Mouse (Mus musculus) CH12.LX (cell line): Measurements from ENCODE around the gene Dcst2. TPM values are rescaled to one million over a fixed set of nuclear protein-coding genes. Genes with fewer than 3 reads are reported as not detected.

Experiments used
- DNase-seq: peaks from one replicate; pipeline ENCODE4 v3.0.0-alpha.2; 2013; ENCODE audit errors: extremely low read depth
- H3K27ac ChIP-seq: 2 replicates; pipeline ENCODE4 v1.5.1; 2012; ENCODE audit warnings: low read depth, mild to moderate bottlenecking, control low read depth, moderate library complexity; ENCODE audit not compliant: insufficient read depth
- H3K27me3 ChIP-seq: replicated peaks from 2 replicates; pipeline ENCODE3; 2012; ENCODE audit warnings: inconsistent platforms
- H3K36me3 ChIP-seq, 2 experiments: replicated peaks in 1 of 2; 2 replicates each; pipeline versions ENCODE3 to v1.6.1; 2012; ENCODE audit warnings: inconsistent platforms in 1 of 2, low read length in 1 of 2, mild to moderate bottlenecking in 1 of 2, mixed read lengths in 1 of 2, moderate library complexity in 1 of 2; ENCODE audit not compliant: control insufficient read depth in 1 of 2, insufficient read depth in 1 of 2
- H3K4me1 ChIP-seq, 2 experiments: 2 replicates each; pipeline ENCODE4 v1.6.1; 2012; ENCODE audit warnings: inconsistent platforms in 1 of 2, moderate library complexity in 1 of 2; ENCODE audit not compliant: insufficient read depth in 2 of 2, control insufficient read depth in 1 of 2
- H3K4me2 ChIP-seq: 2 replicates; pipeline ENCODE4 v1.6.1; 2012; ENCODE audit warnings: low read depth, mild to moderate bottlenecking, control low read depth; ENCODE audit not compliant: poor library complexity, insufficient read depth, severe bottlenecking
- H3K4me3 ChIP-seq, 3 experiments: fragments of 150-350 bp in 1 of 3; sonication (generic) in 1 of 3; replicated peaks in 1 of 3; 2 replicates each; pipeline versions ENCODE3 to v1.5.1; 2011 to 2012; ENCODE audit warnings: low read depth in 2 of 3, low read length in 2 of 3, mild to moderate bottlenecking in 2 of 3, moderate library complexity in 2 of 3, control low read depth in 1 of 3, improper control_type of control experiment in 1 of 3, inconsistent platforms in 1 of 3, mixed read lengths in 1 of 3; ENCODE audit not compliant: poor library complexity in 1 of 3
- H3K79me2 ChIP-seq: replicated peaks from 2 replicates; pipeline ENCODE4 v1.6.1; 2012; ENCODE audit warnings: mild to moderate bottlenecking, moderate library complexity; ENCODE audit not compliant: control insufficient read depth, poor library complexity, insufficient read depth, severe bottlenecking; ENCODE audit errors: extremely low read depth
- H3K9ac ChIP-seq: 2 replicates; pipeline ENCODE4 v1.6.1; 2012; ENCODE audit warnings: low read depth, mild to moderate bottlenecking, control low read depth, moderate library complexity; ENCODE audit not compliant: insufficient read depth
- H3K9me3 ChIP-seq: replicated peaks from 2 replicates; pipeline ENCODE3; 2012; ENCODE audit warnings: low read length, inconsistent platforms, mixed read lengths
- BHLHE40 ChIP-seq: IDR thresholded peaks from 2 replicates; pipeline ENCODE4 v1.6.1; 2011; ENCODE audit warnings: mild to moderate bottlenecking, low read depth, low read length, improper control_type of control experiment
- CHD2 ChIP-seq: IDR thresholded peaks from 2 replicates; pipeline ENCODE4 v1.6.1; 2011; ENCODE audit warnings: low read length, improper control_type of control experiment
- CTCF ChIP-seq, 2 experiments: IDR thresholded peaks in 1 of 2; conservative IDR thresholded peaks in 1 of 2; 2 replicates each; pipeline ENCODE4 v1.5.1; 2011 to 2012; ENCODE audit warnings: low read depth in 2 of 2, low read length in 2 of 2, improper control_type of control experiment in 1 of 2, inconsistent platforms in 1 of 2, mild to moderate bottlenecking in 1 of 2, moderate library complexity in 1 of 2
- ETS1 ChIP-seq: conservative IDR thresholded peaks from 2 replicates; pipeline ENCODE4 v1.6.1; 2012; ENCODE audit warnings: low read depth, mild to moderate bottlenecking, inconsistent platforms, low read length, improper control_type of control experiment, moderate library complexity
- IRF4 ChIP-seq: IDR thresholded peaks from 2 replicates; pipeline ENCODE4 v1.6.1; 2014; ENCODE audit warnings: low read depth, mild to moderate bottlenecking, inconsistent platforms, low read length, improper control_type of control experiment
- JUN ChIP-seq: IDR thresholded peaks from 2 replicates; pipeline ENCODE4 v1.6.1; 2011; ENCODE audit warnings: low read depth, mild to moderate bottlenecking, low read length, improper control_type of control experiment, moderate library complexity; ENCODE audit not compliant: insufficient read depth
- MAFK ChIP-seq: IDR thresholded peaks from 2 replicates; pipeline ENCODE4 v1.6.1; 2011; ENCODE audit warnings: low read length, improper control_type of control experiment; ENCODE audit not compliant: insufficient replicate concordance
- MAX ChIP-seq: IDR thresholded peaks from 2 replicates; pipeline ENCODE4 v1.6.1; 2011; ENCODE audit warnings: low read length, improper control_type of control experiment
- MAZ ChIP-seq: IDR thresholded peaks from 2 replicates; pipeline ENCODE4 v1.6.1; 2012; ENCODE audit warnings: low read depth, mild to moderate bottlenecking, inconsistent platforms, low read length, improper control_type of control experiment, moderate library complexity
- MEF2A ChIP-seq: IDR thresholded peaks from 2 replicates; pipeline ENCODE4 v1.6.1; 2014; ENCODE audit warnings: low read depth, mild to moderate bottlenecking, inconsistent platforms, low read length, improper control_type of control experiment, borderline replicate concordance
- NELFE ChIP-seq: IDR thresholded peaks from 2 replicates; pipeline ENCODE4 v1.6.1; 2011; ENCODE audit warnings: low read depth, low read length, improper control_type of control experiment
- NRF1 ChIP-seq: IDR thresholded peaks from 2 replicates; pipeline ENCODE4 v1.6.1; 2014; ENCODE audit warnings: low read depth, mild to moderate bottlenecking, inconsistent platforms, low read length, improper control_type of control experiment, moderate library complexity
- PAX5 ChIP-seq: IDR thresholded peaks from 2 replicates; pipeline ENCODE4 v1.6.1; 2012; ENCODE audit warnings: low read length, inconsistent platforms, mixed read lengths
- POLR2A ChIP-seq: IDR thresholded peaks from 2 replicates; pipeline ENCODE4 v1.6.1; 2011; ENCODE audit warnings: low read depth, mild to moderate bottlenecking, improper control_type of control experiment, low read length
- SIN3A ChIP-seq: IDR thresholded peaks from 2 replicates; pipeline ENCODE4 v1.6.1; 2012; ENCODE audit warnings: low read length, improper control_type of control experiment, inconsistent platforms
- TBP ChIP-seq: conservative IDR thresholded peaks from 2 replicates; pipeline ENCODE4 v1.6.1; 2011; ENCODE audit warnings: low read depth, low read length, improper control_type of control experiment
- TCF12 ChIP-seq: IDR thresholded peaks from 2 replicates; pipeline ENCODE4 v1.6.1; 2014; ENCODE audit warnings: low read depth, mild to moderate bottlenecking, inconsistent platforms, low read length, improper control_type of control experiment
- ZNF384 ChIP-seq: IDR thresholded peaks from 2 replicates; pipeline ENCODE4 v1.6.1; 2012; ENCODE audit warnings: low read depth, low read length, improper control_type of control experiment, inconsistent platforms
- dilution Hi-C: fragments of 300-500 bp; cut with MboI; formaldehyde crosslinking; loops from 2 replicates; pipeline ENCODE4 v1.14.3; 2020; ENCODE audit warnings: low sequenced_read_pairs; ENCODE audit not compliant: extremely low pct_unique_long_range_greater_than_20kb, extremely low pct_ligation_motif_present
- in situ Hi-C: fragments of 300-500 bp; cut with MboI; formaldehyde crosslinking; loops from 3 replicates; pipeline ENCODE4 v1.14.3; 2019; ENCODE audit warnings: low sequenced_read_pairs, low pct_ligation_motif_present, low pct_unique_long_range_greater_than_20kb, mixed read lengths
- polyA plus RNA-seq: library from polyadenylated mRNA; unstranded; fragments of >175 nt; gene quantifications from 2 replicates; pipeline ENCODE4 v1.2.1, GENCODE M21; 2012; ENCODE audit warnings: low read depth; ENCODE audit not compliant: insufficient read length
- total RNA-seq, 2 experiments: library from RNA; depleted of rRNA; stranded (reverse); fragments of 300-350 nt in 1 of 2; fragments of >200 nt in 1 of 2; gene quantifications; 2 replicates each; pipeline ENCODE4 v1.2.3; 2012 to 2014

Gene Dcst2
- total and polyA plus RNA-seq, 3 experiments = 0.10 TPM; not detected in 2

DNA sequence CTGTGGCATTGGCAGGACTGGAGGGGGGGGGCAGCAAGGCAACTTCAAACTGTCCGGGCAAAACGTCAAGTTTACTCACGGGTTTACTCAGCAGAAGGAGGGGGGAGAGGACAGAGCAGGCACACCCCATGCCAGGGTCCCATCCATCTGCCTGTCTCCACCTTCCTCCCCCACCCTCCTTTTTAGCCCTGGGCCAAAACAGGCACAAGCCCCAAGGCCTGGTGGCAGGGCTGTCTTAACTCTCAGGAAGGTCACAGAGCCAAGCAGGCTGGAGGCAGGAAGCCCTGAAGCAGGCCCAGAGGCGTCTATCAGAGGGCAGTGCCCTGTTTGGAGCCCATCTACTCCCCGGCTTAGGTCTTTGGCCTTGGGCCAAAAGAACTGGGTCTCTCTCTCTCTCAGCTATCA lies 28.3 kb downstream of the Dcst2 start:
- H3K36me3 ChIP-seq = peaks cover 0 to 4% of the 10 kb centered on the region in 2 experiments

DNA sequence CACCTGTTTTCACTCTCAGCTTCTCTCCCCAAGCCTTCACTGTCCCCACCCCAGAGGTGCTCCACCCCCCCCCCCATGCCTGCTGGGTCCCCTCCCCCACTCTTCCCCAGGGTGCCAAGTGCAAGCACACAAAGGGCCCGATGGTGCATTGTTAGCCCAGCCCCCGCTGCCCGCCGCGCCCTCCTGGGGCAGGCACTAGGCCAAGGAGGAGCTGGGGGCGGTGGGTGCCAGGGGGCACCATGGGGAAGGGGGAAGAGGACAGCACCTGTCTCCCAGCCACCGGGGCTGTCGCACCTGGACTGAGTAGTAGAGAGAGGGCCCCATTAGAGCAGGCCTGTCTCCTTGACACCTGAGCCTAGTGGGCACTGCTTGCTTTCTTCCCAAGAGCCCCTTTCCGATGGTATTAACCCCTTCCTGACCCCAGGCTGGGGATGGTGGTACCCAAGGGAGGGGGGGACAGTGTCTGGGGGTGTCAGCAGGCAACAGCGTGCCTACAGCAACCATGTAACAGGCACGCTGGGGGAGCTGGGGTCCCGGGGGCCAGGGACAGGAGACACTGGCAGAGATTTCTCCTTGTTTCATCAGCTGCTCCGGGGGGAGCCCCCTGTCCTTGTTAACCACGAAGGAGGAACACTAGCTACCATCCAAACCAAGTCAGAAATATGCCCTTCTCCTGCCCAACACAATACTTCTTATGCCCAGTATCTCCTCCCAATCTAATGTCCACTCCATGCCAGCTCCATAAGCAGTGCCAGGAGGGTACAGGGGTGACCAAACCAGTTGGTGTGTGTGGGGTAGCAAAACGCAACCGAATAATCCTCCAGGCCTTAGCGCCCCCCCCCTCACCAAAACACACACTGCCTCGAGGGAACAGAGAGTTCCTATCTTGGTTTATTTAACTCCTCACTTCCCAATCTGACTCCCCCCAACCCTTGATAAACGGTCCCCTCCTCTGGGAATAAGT lies 29.2 kb downstream of the Dcst2 start:
- peak; percentile 67 for DNase-seq
- Histone ChIP-seq H3K79me2 (peaks cover 32% of the 10 kb centered on the region), H3K4me2 (peak overlapping the region; percentile 79), H3K9ac (peak overlapping the region; percentile 97), H3K4me1 (peaks cover 6 to 53% of the 10 kb centered on the region in 2 experiments), H3K9me3 (no peaks in the 10 kb centered on the region), H3K27me3 (no peaks in the 10 kb centered on the region), H3K27ac (peak overlapping the region; percentile 99), H3K4me3 (peak overlapping the region; percentile 60 to 86 (median 85)), H3K36me3 (peaks cover 0 to 4% of the 10 kb centered on the region in 2 experiments)
- in situ Hi-C loops = no loop called here
- TF ChIP-seq CTCF (conservative IDR thresholded peaks at IDR 0.05 in 1 of 2, IDR thresholded peaks at IDR 0.05 in 1 of 2; ENCODE audit: low read depth in 2 of 2, low read length in 2 of 2) = no peak
- peak; percentile 64; the same call in 1 of the 2 replicates for TF ChIP-seq MAZ
- TF ChIP-seq TBP = 0 out of 2 replicates have a peak, but pooled peaks have one; percentile 23
- peak; percentile 53; the same call in 1 of the 2 replicates for TF ChIP-seq CHD2
- peak; percentile 7; the same call in 1 of the 2 replicates for TF ChIP-seq MEF2A
- no peak for TF ChIP-seq NRF1
- 0 out of 2 replicates have a peak, but pooled peaks have one; percentile 7 for TF ChIP-seq NELFE
- no peak for TF ChIP-seq MAFK
- TF ChIP-seq BHLHE40 = 0 out of 2 replicates have a peak, but pooled peaks have one; percentile 15
- no peak for TF ChIP-seq MAX
- peak; percentile 22 for TF ChIP-seq TCF12
- TF ChIP-seq ETS1 = no peak
- dilution Hi-C loops = no loop called here

More for the DNA sequence above, 28.3 kb downstream of the Dcst2 start:
- H3K4me1 ChIP-seq = peaks cover 6 to 54% of the 10 kb centered on the region in 2 experiments
- DNase-seq = no peak
- peak overlapping the region; percentile 51 to 59 (median 54) for H3K4me3 ChIP-seq
- TF ChIP-seq JUN (no peak), BHLHE40 (peak; percentile 7; the same call in 1 of the 2 replicates), SIN3A (0 out of 2 replicates have a peak, but pooled peaks have one; percentile 0), ZNF384 (no peak), IRF4 (peak; percentile 74), POLR2A (no peak), MEF2A (no peak), PAX5 (no peak)
- TF ChIP-seq, all 38 proteins: peak for 3
- Histone ChIP-seq H3K79me2 (peaks cover 39% of the 10 kb centered on the region), H3K9me3 (no peaks in the 10 kb centered on the region), H3K27ac (peak overlapping the region; percentile 99), H3K4me2 (peak overlapping the region; percentile 79), H3K27me3 (no peaks in the 10 kb centered on the region), H3K9ac (peak overlapping the region; percentile 97)
- in situ Hi-C loops = no loop called here
- dilution Hi-C loops = no loop called here
